Mouse (Mus musculus) cerebellum, adult 8-10 months (tissue): ENCODE results near the gene Itih2.
A peak's percentile ranks its signal among the peaks of the same experiment; 100 is the strongest.

Source experiments
- DNase-seq: peaks from one replicate; pipeline ENCODE4 v3.0.0; 2022

Itih2 gene

GRCm38 (mm10) chr2:10131296-10131695, at the start of gene Itih2:
TSS of gene Itih2 (minus strand) at chr2:10131396.
- no peak for DNase-seq

GRCm38 (mm10) chr2:10169991-10170390, 38.8 kb upstream of the Itih2 start:
- no peak for DNase-seq

GRCm38 (mm10) chr2:10168016-10168415, 36.8 kb upstream of the Itih2 start:
- DNase-seq = no peak

- no peak for DNase-seq
These were observed 36.1 kb upstream of the Itih2 start for GRCm38 (mm10) chr2:10167283-10167682.

- DNase-seq = no peak
These were observed 35.4 kb upstream of the Itih2 start for GRCm38 (mm10) chr2:10166635-10167034.

- DNase-seq = no peak
These were observed 30.8 kb upstream of the Itih2 start for GRCm38 (mm10) chr2:10162011-10162410.

- DNase-seq = no peak
These were observed 26.0 kb upstream of the Itih2 start for GRCm38 (mm10) chr2:10157184-10157583.

GRCm38 (mm10) chr2:10153201-10154075, 22.2 kb upstream of the Itih2 start, which contains the start of gene Itih5:
TSS of gene Itih5 (plus strand) at chr2:10153571.
- DNase-seq = no peak

GRCm38 (mm10) chr2:10152590-10152989, 21.4 kb upstream of the Itih2 start:
- DNase-seq = no peak

GRCm38 (mm10) chr2:10147176-10147575, 16.0 kb upstream of the Itih2 start:
- no peak for DNase-seq

GRCm38 (mm10) chr2:10145514-10145913, 14.3 kb upstream of the Itih2 start:
- no peak for DNase-seq

- DNase-seq = peak; percentile 15
These were observed 11.6 kb upstream of the Itih2 start for GRCm38 (mm10) chr2:10142472-10143454.

GRCm38 (mm10) chr2:10140456-10140855, 9.3 kb upstream of the Itih2 start:
- no peak for DNase-seq

- DNase-seq = no peak
These were observed 6.1 kb upstream of the Itih2 start for GRCm38 (mm10) chr2:10137320-10137719.

- no peak for DNase-seq
These were observed 2.7 kb upstream of the Itih2 start for GRCm38 (mm10) chr2:10133941-10134340.

GRCm38 (mm10) chr2:10132128-10132527, 932 bp upstream of the Itih2 start:
- DNase-seq = no peak

- DNase-seq = no peak
These were observed 730 bp downstream of the Itih2 start for GRCm38 (mm10) chr2:10130341-10130990.

GRCm38 (mm10) chr2:10128571-10128970, 2.6 kb downstream of the Itih2 start:
- DNase-seq = no peak

- no peak for DNase-seq
These were observed 3.7 kb downstream of the Itih2 start for GRCm38 (mm10) chr2:10127471-10127870.

GRCm38 (mm10) chr2:10126122-10126521, 5.1 kb downstream of the Itih2 start:
- no peak for DNase-seq

GRCm38 (mm10) chr2:10121826-10122225, 9.4 kb downstream of the Itih2 start:
- no peak for DNase-seq

GRCm38 (mm10) chr2:10119276-10119675, 11.9 kb downstream of the Itih2 start:
- DNase-seq = no peak

GRCm38 (mm10) chr2:10118751-10119150, 12.4 kb downstream of the Itih2 start:
- no peak for DNase-seq
